Mouse (Mus musculus) heart, adult 11 months (tissue): ENCODE measurements around the gene Sdk1.

Experiments
- DNase-seq: peaks from one replicate; pipeline ENCODE4 v3.0.0; 2022

Sdk1 gene

GRCm38 (mm10) chr5:142022877-142023580 is 781.7 kb downstream of the Sdk1 start:
- peak; percentile 95 for DNase-seq

- DNase-seq, result peak; percentile 96
Observed at GRCm38 (mm10) chr5:142024448-142024847, 783.2 kb downstream of the Sdk1 start.

DNA sequence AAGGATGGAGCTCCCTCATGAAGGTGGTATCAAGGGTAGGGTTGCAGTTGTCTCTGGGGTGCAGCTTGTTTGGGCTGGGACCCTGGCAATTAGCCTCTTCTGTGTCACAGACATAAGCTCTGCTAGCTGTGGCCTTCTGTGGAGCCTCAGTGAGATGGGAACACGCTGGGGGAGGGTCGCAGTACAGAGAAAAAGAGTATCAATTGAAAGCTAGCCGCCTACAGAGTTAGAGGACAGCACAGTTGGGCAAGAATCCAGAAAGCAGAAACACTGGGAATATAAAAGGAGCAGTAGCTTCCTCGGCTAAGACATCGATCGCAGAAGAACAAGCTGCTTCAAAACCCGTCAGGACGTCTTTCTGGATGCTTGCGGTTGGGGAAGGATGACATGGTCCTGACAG is 795.2 kb downstream of the Sdk1 start:
- peak; percentile 41 for DNase-seq

DNA sequence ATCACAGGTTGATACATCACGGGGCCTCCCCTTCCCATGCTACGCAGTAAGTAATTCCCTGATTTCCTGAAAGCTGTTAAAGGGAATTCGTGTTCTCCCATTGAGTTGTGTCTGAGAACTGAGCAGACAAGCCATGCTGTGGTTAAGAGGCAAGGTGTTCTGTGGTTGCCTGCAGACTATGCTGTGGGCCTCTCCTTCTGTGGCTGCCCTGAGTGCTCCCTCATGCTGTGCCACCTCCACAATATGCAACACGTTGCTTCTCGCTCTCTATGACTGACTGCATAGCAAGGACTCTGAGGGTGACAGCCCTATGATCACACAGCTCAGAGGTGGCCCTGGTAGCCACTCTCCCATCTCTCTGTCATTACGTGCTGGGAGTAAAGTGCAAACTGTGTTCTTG is 797.9 kb downstream of the Sdk1 start:
- DNase-seq, result no peak

- peak; percentile 76 for DNase-seq
Observed at GRCm38 (mm10) chr5:142039891-142040530, 798.7 kb downstream of the Sdk1 start.

- DNase-seq, result peak; percentile 72
Observed at GRCm38 (mm10) chr5:142041226-142041802, 800.0 kb downstream of the Sdk1 start.

DNA sequence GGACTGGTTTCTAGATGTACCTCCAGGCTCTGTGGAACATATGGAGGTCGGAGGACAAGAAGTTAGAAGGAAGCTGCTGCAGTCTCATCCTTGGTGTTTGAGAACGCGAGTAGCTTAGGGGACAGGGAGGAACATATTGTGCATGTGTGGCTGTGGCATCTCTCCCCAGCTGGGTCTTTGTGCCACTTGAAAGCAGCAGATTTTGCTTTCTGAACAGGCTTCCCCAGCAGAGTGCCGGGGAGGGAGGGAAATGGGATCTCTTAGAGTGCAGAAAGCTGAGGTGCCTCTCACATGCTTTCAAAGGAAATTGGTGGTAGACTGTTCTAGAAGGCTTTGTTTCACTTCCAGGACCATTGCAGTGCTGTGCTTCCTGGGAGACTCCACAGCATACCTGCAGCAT is 820.5 kb downstream of the Sdk1 start:
- DNase-seq, result no peak

DNA sequence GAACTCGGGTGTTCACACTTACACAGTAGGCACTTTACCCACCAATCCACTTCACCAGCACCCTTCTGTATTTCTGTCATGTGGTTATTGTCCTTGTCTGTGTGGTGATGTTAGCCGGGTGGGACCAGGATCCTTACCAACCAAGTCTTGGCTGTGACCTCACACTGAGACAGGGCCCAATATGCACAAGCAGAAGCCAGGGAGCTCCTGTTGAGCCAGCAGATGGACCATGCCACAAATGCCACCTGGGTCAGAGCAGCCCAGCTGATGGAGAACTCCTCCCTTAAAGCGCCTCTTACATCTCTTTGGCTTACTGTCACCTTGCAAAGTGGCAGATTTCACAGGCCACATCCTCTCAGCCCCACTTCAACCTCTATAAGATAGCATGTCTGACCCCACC is 830.0 kb downstream of the Sdk1 start:
- peak; percentile 28 for DNase-seq

DNA sequence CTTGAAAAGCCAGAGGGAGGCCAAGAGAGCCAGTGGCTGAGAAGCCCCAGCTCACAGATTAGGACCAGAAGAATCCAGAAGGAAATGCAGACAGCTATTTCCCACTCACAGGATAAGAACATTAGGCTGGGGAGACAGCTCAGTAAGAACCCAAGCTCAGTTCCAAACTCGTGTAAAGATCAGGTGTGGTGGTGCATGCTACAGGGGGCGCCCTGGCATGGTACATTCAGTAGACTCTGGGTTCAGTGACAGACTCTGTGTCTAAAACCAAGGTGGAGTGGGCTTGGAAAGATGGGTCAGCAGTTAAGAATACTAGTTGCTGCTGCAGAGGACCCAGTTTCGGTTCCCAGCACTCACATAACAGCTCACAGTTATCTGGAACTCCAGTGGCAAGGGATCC is 832.6 kb downstream of the Sdk1 start:
- DNase-seq, result peak; percentile 59

- DNase-seq, result peak; percentile 98
Observed at GRCm38 (mm10) chr5:142074561-142075500, 833.5 kb downstream of the Sdk1 start.

- no peak for DNase-seq
Observed at GRCm38 (mm10) chr5:142080661-142081060, 839.4 kb downstream of the Sdk1 start.

- DNase-seq, result no peak
Observed at GRCm38 (mm10) chr5:142081076-142081475, 839.8 kb downstream of the Sdk1 start.

GRCm38 (mm10) chr5:142096377-142096841 is 855.1 kb downstream of the Sdk1 start:
- no peak for DNase-seq

DNA sequence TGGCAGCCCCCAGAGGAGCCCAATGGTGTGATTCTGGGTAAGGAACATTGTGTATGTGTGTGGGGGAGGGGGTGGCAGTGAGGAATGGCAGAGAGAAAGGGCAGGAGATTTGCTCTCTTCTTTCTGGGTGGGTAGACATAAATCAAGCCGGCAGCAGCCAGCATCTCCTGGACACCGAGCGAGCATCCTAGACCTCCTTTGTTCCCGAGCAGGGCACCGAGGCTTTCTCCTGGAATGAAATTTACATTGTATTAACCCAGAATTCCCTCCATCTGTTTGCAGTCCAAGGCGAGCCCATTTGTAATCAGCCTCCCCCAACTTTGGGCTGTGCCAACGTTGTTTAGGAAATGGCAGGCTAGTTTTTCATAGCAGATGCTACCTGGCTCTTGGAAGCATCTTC is 858.9 kb downstream of the Sdk1 start:
- no peak for DNase-seq

DNA sequence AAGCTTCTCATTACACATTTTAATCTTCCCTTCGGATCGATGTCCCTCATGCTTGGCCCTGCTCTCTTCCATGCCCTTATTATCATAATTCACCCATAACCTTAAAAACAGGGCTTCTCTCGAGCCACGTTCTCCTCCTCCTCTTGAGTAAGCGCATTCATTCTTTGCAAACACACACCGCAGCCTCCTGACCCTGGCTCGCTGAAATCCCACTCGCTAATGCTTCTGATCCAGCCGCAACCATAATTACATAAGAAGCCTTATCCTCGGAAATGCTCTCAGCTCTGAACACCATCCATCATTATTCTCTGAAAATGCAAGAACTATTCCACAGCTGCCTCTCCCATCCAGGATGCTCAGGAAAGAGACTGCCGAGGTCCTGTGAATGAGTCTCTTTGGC is 866.1 kb downstream of the Sdk1 start:
- DNase-seq, result no peak

DNA sequence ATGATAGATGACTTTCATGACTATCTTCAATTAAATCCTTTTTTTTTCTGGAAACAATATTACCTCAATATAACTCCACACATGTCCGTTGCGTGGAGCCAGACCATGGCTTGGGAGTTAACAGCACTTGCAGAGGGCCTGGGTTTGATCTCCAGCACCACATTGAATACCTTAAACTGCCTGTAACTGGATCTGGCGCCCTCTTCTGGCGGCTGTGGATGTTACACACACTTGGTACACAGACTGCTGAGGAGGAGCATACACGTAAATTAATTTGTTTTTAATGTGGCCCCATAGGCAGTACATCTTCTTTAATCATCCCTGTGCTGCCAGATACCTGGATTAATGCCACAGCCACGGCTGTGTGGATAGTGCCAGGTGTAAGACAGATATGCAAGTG is 870.7 kb downstream of the Sdk1 start:
- no peak for DNase-seq

- no peak for DNase-seq
Observed at GRCm38 (mm10) chr5:142113210-142114175, 872.2 kb downstream of the Sdk1 start.

- no peak for DNase-seq
Observed at GRCm38 (mm10) chr5:142127779-142128178, 886.5 kb downstream of the Sdk1 start.

GRCm38 (mm10) chr5:142128181-142128611 is 886.9 kb downstream of the Sdk1 start:
- DNase-seq, result no peak

DNA sequence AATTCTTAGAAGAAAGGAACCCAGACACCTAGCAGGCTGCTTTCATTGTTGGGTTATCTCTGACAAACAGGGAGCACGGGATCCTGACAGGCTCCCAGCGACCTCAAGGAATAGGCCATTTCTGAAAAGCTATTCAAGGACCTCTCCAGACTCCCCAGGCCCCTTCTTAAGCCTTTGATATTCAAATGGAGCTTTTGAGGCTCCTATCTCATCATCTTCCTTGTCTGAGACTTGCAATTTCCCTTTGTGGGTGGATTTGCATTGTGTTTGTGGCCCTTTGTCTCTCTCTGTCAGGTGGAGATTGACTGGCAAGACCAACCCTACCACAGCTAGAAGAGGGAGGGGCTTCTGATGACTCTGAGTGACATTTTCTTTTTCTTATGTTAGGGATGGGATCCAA is 888.7 kb downstream of the Sdk1 start:
- DNase-seq, result no peak

- DNase-seq, result no peak
Observed at GRCm38 (mm10) chr5:142139978-142140377, 898.7 kb downstream of the Sdk1 start.

DNA sequence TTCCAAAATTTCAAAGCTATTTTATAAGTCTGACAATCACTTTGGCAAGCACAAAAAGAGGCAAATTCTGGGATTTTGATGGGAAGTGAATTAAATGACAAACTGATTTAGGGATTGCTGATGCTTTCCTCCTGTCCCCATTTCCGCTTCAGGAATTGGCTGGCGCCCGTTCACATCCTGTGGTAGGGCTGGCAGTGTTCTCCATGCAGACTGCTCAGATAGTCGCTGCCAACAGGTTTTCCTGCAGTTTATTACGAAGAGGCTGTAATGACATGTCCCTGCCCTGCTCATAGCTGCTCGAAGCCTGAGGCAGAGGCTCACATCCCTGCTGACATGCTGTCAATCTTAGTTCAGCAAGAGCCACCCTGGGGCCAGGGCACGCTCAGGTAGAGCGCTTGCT is 908.3 kb downstream of the Sdk1 start:
- no peak for DNase-seq
